8 mouse cellular contexts compared by ENCODE assay signal in the genomic region with DNA sequence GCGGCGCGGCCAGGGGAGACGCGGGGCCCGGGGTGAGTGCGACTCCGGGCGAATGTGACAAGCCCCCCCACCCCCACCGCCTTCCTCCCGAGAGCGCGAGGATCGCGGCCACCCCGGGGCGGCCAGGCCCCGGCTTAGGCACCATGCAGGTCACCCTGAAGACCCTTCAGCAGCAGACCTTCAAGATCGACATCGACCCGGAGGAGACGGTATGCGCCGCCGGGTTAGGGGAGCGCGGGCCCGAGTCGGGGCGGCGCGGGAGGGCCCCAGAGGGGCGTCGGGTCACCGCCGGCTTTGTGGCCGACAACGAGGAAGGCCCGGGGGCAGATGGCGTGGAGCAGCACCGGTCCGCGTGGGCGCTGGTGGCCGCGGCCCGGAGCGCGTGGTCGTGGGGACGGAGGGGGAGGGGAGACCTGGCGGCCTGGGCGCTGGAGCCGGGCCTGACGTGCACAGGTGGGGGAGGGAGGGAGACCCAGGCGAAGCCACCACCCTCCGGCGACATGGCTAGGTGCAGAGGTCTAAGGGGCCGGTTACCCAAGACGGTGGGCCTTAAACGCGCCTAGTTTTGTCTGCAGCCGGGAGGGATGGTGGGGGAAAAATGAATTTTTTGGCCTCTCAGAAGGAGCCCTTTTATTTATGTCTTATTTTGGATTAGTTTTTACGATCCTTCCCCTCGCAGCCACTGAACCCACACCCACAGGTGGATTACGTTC. TPM values are rescaled to one million over a fixed set of nuclear protein-coding genes. Genes with fewer than 3 reads are reported as not detected.
DNase-seq lines count a peak whose midpoint lies in the region; ATAC-seq and TF ChIP-seq lines count a peak whose summit lies in the region.

No protein-coding gene starts in this region.

- peak overlapping the region; percentile 96 for H3K27ac ChIP-seq in ES-E14 (ENCODE audit: insufficient read depth, low read depth, low read length, poor library complexity, severe bottlenecking)
- peak overlapping the region; percentile 95 for H3K27ac ChIP-seq in heart, embryonic 12.5 days (ENCODE audit: poor library complexity, severe bottlenecking)
- H3K27ac ChIP-seq in kidney, embryonic 16.5 days (ENCODE audit: low read length): peak overlapping the region; percentile 91
- peak overlapping the region; percentile 89 for H3K27ac ChIP-seq in lung, postnatal 0 days (ENCODE audit: low read length)

- H3K4me1 ChIP-seq in ES-E14 (ENCODE audit: control insufficient read depth in 2 of 2, insufficient read depth in 2 of 2, low read length in 2 of 2, poor library complexity in 1 of 2): peaks cover 0 to 4% of the 10 kb centered on the region in 2 experiments; a peak in 1 of 4 replicates
- H3K4me1 ChIP-seq in heart, embryonic 12.5 days (replicated peaks): peaks cover 36% of the 10 kb centered on the region
- H3K4me1 ChIP-seq in kidney, embryonic 16.5 days (ENCODE audit: insufficient read depth, low read length): peaks cover 20% of the 10 kb centered on the region
- peaks cover 14% of the 10 kb centered on the region; the same call in 1 of the 2 replicates for H3K4me1 ChIP-seq in lung, postnatal 0 days (ENCODE audit: insufficient read depth, low read depth, low read length)

- peak overlapping the region; percentile 87 to 98 for H3K4me3 ChIP-seq in ES-E14 (ENCODE audit: insufficient read depth in 1 of 2, low read depth in 1 of 2, low read length in 2 of 2, poor library complexity in 1 of 2, severe bottlenecking in 1 of 2)
- H3K4me3 ChIP-seq in heart, embryonic 12.5 days: peak overlapping the region; percentile 92
- H3K4me3 ChIP-seq in kidney, embryonic 16.5 days (ENCODE audit: low read length): peak overlapping the region; percentile 97
- peak overlapping the region; percentile 99 for H3K4me3 ChIP-seq in lung, postnatal 0 days (ENCODE audit: low read depth, low read length)

- no peaks in the 10 kb centered on the region for H3K27me3 ChIP-seq in heart, embryonic 12.5 days (replicated peaks)
- H3K27me3 ChIP-seq in kidney, embryonic 16.5 days (ENCODE audit: insufficient read depth, low read length): no peaks in the 10 kb centered on the region
- no peaks in the 10 kb centered on the region for H3K27me3 ChIP-seq in lung, postnatal 0 days (replicated peaks; ENCODE audit: insufficient read depth, low read length)

- H3K4me2 ChIP-seq in heart, embryonic 12.5 days: peak overlapping the region; percentile 69
- peak overlapping the region; percentile 79 for H3K4me2 ChIP-seq in kidney, embryonic 16.5 days (replicated peaks; ENCODE audit: low read depth, low read length)
- H3K4me2 ChIP-seq in lung, postnatal 0 days (replicated peaks; ENCODE audit: low read depth, low read length): peak overlapping the region; percentile 83

- WGBS in heart, embryonic 12.5 days: under 1% methylated on average over 58 of the region's 66 CpGs
- WGBS in kidney, embryonic 16.5 days: under 1% methylated on average over 55 of the region's 66 CpGs
- under 1% methylated on average over 42 of the region's 66 CpGs for WGBS in lung, postnatal 0 days

- H3K9ac ChIP-seq in ES-E14 (ENCODE audit: insufficient read depth, low read depth, low read length, poor library complexity, severe bottlenecking): peak overlapping the region; percentile 99
- peak overlapping the region; percentile 96 for H3K9ac ChIP-seq in heart, embryonic 12.5 days
- H3K9ac ChIP-seq in kidney, embryonic 16.5 days (replicated peaks; ENCODE audit: low read length): peak overlapping the region; percentile 96
- peak overlapping the region; percentile 88 for H3K9ac ChIP-seq in lung, postnatal 0 days (replicated peaks; ENCODE audit: low read depth)

- no peak for TF ChIP-seq CTCF in lung, postnatal 0 days (IDR thresholded peaks at IDR 0.05)

- no peak for TF ChIP-seq EP300 in lung, postnatal 0 days (IDR thresholded peaks at IDR 0.05)

- DNase-seq in 3T3-L1 (ENCODE audit: low read depth, low spot score) (peak; percentile 31), ES-E14 (ENCODE audit: low read depth, low spot score) (peak; percentile 29)
- DNase-seq in cerebellum, postnatal 4 days (ENCODE audit: low spot score in 2 of 2): peak; percentile 33 to 57
- DNase-seq in lung, postnatal 0 days (ENCODE audit: low spot score): peak; percentile 64
- DNase-seq in ovary, adult 18-20 months (ENCODE audit: low spot score): peak; percentile 16
- DNase-seq in thymus, postnatal 36 days: peak; percentile 67 to 76

- in situ Hi-C loops in ES-E14 (cut with MboI; ENCODE audit: low sequenced_read_pairs in 2 of 2, unreplicated experiment in 2 of 2): no loop called here

- no peaks in the 10 kb centered on the region for H3K9me3 ChIP-seq in ES-E14 (ENCODE audit: control insufficient read depth, insufficient read depth, low read depth, low read length)
- no peaks in the 10 kb centered on the region for H3K9me3 ChIP-seq in heart, embryonic 12.5 days (replicated peaks)
- no peaks in the 10 kb centered on the region for H3K9me3 ChIP-seq in kidney, embryonic 16.5 days (ENCODE audit: low read length)
- H3K9me3 ChIP-seq in lung, postnatal 0 days (ENCODE audit: low read length): no peaks in the 10 kb centered on the region

- peak; percentile 41 for ATAC-seq in heart, embryonic 12.5 days (ENCODE audit: insufficient number of reproducible peaks, low FRiP score)
- peak; percentile 60 for ATAC-seq in kidney, embryonic 16.5 days (ENCODE audit: low FRiP score, low TSS enrichment)
- ATAC-seq in lung, postnatal 0 days: peak; percentile 32

- H3K36me3 ChIP-seq in ES-E14 (ENCODE audit: control insufficient read depth, insufficient read depth, low read length, poor library complexity, severe bottlenecking): no peaks in the 10 kb centered on the region
- H3K36me3 ChIP-seq in heart, embryonic 12.5 days: 0 out of 2 replicates have a peak, but pooled peaks cover 2% of the 10 kb centered on the region
- no peaks in the 10 kb centered on the region for H3K36me3 ChIP-seq in kidney, embryonic 16.5 days (ENCODE audit: insufficient read depth, low read length)
- no peaks in the 10 kb centered on the region for H3K36me3 ChIP-seq in lung, postnatal 0 days (ENCODE audit: insufficient read depth, low read length)

TF ChIP-seq in ES-E14, 5 proteins besides CTCF, POLR2A, EP300 and RAD21:
- TF ChIP-seq HCFC1 (IDR thresholded peaks at IDR 0.05; ENCODE audit: borderline replicate concordance, insufficient read depth, low read length) (0 out of 2 replicates have a peak, but pooled peaks have one; percentile 13), MAFK (IDR thresholded peaks at IDR 0.05; ENCODE audit: insufficient read depth, low read depth, low read length) (no peak)
TF ChIP-seq in ES-E14: peak in this region for 1.

RNA-seq across cellular contexts. Expression of gene Rad23b, which starts 0.5 kb away (rescaled TPM):
- total RNA-seq in ES-E14 (2012; rRNA removed): 179 and 188 TPM in 2 replicates
- 82.3 and 83.0 TPM in 2 replicates for polyA plus RNA-seq in heart, embryonic 12.5 days (2016; fragmentation: Nextera tagmentation; extraction: Ambion mirVana)
- 69.5 and 75.0 TPM in 2 replicates for polyA plus RNA-seq in kidney, embryonic 16.5 days (2015; fragmentation: Nextera tagmentation; extraction: Ambion mirVana)
- polyA plus RNA-seq in lung, postnatal 0 days (2015; fragmentation: Nextera tagmentation; extraction: Ambion mirVana): 42.7 and 46.5 TPM in 2 replicates

Comparison
In these comparisons a context has a peak if more than half of its experiments do, and no peak if none do; other contexts are left out.
1. Peak in every context shown above with its lines: DNase-seq, ATAC-seq, H3K4me3 ChIP-seq and H3K27ac ChIP-seq.
2. DNase-seq: peak in every context shown above with its lines; median percentile 72 in thymus, postnatal 36 days; 64 in lung, postnatal 0 days; 45 in cerebellum, postnatal 4 days; 31 in 3T3-L1; 29 in ES-E14; 16 in ovary, adult 18-20 months.